Mouse (Mus musculus) kidney, postnatal 10 days (tissue): ENCODE measurements at regions not wholly inside any gene's neighbourhood (a gene's known extent, or its start where the extent isn't known, plus 50 kb on each side); places are given as distances from the start of the nearest gene placed in this dataset.
A peak's percentile ranks its signal among the peaks of the same experiment; 100 is the strongest.

Source experiments
- DNase-seq: peaks from one replicate; pipeline ENCODE4 v3.0.0; 2021; ENCODE audit warnings: mixed read lengths

DNA sequence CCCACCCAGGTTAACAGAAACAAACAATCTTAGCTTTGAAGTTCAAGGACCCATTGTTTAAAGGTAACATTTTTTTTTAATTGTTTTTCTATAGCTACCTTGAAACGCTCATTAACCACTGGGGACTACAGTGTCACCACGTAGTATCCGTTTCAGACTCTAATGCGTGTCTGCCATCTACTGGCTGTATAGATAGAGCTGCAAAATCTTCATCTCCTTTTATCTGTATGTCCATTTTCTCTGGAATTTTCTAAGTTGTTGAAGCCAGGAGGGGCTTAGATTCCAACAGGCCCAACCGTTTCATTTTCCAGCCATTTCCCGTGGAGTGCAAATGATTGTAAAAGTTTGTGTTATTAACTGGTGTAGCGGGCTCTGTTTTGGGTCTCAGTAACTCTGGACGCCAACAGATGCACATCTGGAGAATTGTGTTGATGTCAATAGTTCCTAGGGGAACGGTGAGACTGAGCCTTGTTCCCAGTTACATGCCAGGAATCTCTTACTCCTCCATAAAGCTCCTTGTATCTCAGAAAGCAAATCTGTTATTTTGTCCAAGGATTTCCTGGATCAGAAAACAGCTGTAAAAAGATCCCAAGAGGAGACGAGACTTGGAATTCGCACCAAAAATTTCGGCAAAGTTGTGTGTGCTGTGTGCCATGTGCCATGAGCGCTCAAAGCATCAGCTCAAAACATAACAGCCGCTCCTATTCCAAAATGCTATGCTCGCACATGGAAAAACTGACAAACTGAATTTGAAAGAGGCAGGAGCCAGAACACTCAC is 158.8 kb upstream of the Phyhipl start:
- DNase-seq, result peak; percentile 54

DNA sequence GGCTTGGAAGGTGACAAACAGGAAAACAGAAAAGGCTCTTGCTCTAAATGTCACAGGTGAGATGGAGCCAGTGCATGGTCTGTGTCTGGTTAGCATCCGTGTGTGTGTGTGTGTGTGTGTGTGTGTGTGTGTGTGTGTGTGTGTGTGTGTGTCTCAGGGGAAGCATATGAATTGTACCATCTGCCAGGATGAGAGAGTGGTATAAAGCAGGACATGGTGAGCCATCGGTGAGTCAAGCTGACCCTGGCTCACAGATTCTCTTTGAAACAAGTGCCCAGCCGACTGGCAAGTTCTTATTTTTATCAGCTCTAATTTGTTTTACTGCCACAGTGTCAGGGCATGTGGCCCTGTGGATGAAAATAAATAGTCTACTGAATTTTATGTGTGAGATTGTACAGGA is 153.6 kb upstream of the Phyhipl start:
- DNase-seq, result no peak

DNA sequence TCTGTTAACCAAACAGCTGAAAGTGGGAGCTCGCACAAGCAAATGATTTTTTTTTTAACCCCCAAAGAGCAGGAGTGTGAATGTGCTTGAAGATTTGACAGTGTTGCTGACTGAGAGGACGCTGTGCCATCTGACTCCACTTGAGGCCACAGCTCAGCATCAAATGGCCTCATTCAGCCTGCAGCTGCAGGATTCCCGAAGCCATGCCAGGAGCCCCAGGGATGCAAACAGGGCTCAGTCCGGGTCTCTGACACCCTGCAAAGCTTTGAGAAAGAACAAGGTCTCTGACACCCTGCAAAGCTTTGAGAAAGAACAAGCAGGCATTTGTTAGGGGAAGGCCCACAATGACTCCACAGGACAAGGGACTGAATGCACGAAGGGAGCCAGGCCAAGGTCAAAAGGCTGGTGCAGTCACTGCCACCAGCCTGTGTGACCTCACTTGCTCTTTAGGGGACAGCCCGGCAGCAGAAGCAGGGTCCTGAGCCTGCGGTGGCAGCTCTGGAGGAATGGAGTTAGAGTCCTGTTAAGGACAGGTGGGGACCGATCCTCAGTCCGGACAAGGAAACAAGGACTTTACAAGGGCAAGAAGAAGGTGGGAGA is 151.1 kb upstream of the Phyhipl start:
- DNase-seq, result no peak

DNA sequence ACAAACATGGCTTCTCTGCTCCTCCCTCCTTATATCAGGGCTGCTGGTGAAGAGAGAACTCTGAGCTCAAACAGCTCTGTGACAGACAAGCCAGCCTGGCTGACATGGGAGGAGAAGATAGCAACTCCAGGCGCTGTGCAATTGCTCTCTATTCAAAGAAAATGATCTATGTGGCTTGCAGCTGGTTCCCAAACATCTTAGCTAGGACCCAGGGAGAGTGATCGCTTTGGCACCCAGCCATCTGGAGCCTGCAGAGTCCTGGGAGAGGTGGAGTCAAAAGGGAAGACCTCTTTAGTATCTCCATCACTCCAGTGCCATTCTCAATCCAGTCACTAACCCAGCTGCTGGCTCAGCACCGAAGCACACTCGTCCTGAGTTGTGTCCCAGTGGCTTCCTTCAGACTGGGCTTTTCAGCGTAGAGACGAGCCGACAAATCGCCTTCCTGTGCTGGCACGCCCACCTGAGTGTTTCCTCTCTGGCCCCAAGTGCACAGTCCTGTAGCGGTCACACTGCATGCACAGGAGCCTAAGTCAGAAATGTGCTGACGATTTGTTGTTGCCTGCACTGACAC is 145.1 kb upstream of the Phyhipl start:
- DNase-seq, result peak; percentile 51

DNA sequence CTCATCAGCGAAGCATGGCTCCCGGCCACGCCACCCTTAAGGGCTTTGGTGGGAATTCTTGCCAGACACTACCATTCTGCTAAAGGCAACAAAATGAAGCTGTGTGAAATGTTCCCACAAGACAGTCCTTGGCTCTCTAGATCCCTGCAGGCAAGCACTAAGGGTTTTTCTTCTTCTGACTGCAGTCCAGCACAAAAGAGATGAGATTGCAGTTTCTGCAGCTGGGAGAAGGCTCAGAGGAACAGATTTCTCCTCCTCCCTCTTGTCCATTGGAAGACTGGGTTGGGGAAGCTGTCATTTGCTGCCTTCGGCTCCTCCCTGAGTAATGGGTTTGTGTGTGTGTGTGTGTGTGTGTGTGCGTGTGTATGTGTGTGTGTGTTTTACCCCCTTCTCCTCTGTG is 144.1 kb upstream of the Phyhipl start:
- no peak for DNase-seq

DNA sequence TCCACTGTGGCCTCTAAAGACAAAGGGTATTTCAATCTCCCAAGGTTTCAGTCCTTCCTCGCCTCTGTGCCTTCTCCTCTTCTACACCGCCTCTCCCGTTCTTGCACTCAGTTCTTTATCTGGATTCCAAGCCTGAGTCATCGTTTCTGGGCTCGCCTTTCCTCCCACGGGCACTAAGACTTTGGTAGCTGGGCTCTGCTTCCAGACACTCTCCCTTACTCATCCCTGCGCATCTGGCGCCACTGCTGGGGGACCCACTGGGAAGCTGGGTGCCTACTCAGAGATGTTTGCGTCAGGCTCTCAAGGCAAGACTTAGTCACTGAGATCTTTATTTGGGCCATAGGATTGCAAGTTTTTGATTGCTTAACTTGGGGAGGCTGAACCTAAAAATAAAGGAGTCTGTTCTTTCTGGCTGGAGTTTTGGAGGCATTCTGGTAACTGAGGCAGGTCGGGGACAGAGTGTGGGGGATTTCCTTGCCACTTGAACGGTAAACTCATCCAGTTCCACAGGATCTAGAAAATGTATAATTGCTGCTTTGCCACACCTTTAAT is 143.5 kb upstream of the Phyhipl start:
- DNase-seq, result no peak

DNA sequence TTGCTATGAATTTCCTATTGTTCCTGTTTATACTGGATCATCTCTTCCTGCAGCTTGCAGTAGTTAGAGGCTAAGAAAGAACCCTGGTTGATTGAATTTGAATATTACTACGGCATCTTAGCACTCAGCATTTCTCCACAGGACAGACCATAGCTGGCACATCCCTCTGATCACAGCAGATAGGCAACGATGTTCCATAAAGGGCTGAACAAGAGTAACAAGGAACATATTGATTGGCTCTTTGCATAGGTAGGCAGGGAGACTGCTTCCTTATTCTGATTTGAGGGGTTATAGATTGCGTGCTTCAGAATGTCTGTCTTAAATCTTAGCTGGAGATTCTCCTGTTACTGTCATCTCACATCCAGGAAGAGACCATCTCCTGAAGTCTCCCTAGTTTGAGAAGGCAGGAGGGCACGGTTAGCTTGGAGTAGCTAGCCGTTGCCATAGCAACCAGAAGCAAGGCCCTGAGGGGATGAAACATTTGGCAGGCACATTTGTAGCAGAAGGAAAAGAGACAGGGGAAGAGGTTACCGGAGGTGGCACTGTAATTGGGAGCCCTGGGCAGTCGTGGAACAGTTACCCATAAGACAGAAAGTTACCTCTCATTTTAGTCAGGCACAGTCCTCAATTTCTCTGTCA is 133.2 kb upstream of the Phyhipl start:
- DNase-seq, result no peak

DNA sequence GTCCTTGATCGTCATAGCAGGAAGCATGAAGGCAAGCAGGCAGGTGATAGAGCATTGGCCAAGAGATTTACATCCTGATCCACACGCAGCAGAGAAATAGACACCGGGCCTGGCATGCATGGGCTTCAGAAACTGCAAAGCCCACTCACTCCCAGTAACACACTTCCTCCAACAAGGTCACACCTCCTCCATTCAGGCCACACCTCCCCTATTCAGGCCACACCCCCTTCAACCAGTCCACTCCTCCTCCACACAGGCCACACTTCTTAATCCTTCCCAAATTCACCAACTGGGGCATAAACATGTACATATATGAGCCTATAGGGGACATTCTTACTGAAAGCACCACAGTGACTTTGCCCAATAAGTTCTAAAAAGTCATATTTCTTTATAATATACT is 125.3 kb upstream of the Phyhipl start:
- DNase-seq, result no peak

DNA sequence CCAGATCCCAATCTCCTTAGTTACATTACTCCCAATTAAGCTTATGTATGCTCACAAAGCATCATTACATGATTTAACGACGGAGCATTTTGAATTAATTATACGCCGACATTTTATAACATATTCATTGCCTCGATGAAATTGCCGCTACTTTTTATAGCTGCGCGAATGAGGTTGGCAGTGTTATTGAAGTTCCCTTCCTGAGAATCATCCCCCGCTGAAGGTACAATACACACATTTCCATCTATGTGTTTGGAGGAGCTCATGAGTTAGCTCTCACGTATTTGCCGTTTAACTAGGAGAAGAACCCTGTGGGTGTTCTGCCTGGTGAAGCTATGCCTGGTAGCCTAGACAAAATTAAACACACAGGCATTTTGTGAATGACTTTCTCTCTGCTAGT is 122.8 kb upstream of the Phyhipl start:
- no peak for DNase-seq

DNA sequence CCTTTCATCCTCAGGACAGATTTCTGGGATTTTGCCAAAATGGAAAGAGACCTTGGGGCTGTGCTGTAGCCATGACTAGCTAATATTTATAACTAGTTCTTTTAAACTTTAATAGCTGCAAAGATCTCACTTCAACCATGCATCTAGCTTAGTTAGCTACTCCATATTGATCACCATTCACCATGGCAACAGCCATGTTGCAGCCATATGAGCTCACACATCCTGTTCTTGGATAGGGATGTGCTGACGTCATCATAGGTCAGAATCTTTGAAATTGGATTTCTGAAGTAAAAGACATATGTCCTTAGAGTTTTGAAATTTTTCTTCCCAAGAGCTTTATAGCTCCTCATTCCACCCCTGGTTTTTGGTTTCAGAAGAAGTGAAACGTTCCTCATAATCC is 118.8 kb upstream of the Phyhipl start:
- no peak for DNase-seq

DNA sequence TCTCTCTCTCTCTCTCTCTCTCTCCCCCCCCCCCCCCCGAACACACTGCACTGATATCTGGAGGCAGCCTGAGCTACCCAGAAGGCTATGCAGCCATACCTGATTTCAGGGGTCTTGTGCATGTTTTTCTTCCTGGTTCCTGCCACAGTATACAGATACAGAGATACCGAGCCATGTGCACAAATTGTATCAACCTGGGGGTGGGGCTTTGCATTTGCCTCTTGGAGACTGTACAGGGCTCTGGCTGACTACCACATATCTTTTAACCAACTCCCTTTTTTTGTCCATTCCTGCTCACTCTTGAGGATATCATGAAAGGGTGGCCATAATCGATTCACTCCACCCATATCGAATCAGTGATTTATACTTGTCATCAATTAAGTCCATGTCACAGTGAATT is 118.4 kb upstream of the Phyhipl start:
- no peak for DNase-seq

DNA sequence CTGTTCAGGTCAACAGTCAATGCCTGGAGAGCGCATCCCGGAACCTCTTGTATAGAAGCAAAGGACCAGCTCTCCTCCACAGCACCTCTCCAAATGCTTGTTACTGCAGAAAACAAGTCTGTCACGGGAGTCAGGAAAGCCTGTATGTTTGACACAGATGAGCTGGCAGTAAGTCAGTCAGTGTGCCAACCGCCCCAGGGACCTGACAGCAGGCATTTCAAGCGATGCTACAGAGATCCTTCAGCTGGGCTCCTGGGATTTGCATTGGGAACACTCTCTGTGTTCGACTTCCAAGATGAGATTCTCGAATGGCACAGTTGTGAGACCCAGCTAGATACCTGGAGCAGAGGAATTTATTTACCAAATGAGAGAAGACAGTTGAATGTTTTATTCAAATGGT is 111.7 kb upstream of the Phyhipl start:
- no peak for DNase-seq

DNA sequence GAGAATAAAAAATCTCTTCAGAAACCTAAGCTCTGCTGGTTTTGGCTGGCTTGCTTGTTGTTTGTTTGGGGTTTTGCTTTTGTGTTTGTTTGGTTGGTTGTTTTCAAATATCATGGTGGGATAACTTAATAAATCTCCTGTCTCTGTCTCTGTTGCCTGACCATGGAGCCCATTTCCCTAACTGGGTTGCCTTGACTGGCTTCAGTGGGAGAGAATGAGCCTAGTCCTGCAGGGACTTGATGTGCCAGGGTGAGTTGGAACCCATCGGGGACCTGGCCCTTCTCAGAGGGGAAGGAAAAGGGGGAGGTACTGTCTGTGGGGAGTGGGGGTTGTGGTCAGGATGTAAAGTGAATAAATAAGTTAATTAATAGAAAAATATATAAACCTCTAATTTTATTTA is 111.1 kb upstream of the Phyhipl start:
- DNase-seq, result no peak

DNA sequence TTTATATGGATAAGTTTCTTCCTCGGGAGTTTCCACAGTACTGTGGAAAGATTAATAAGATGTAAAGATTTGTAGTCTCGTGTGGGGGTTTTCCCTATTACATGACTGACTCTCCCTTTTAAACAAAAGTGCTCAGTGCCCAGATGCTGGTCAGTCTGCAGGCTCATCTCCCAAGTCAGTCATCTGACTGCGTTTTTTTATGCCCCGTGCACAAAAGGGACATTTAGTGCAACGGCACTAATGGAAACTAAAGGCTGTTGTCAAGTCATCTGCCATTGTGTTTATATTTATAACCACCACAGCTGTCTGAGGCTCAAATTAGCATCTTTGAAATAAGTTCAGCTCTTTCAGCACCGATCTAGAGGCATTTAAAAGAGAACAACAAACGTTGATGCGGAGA is 110.7 kb upstream of the Phyhipl start:
- no peak for DNase-seq

DNA sequence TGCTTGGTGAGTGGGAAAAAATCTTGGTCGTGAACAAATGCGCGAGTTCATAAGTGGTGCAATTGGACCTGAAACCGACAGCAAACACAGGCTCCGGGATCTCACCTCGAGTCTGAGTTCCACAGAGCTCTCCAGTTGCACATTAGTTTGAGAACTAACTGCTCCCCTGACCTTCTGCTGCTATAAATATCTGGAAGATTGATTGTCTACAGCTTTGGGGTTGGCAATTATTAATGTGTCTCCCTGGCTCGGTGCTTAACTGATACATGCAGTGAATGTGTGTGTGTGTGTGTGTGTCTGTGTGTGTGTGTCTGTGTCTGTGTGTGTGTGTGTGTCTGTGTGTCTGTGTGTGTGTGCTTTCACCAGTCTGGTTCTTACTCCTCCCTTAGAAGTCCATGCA is 107.4 kb upstream of the Phyhipl start:
- no peak for DNase-seq

DNA sequence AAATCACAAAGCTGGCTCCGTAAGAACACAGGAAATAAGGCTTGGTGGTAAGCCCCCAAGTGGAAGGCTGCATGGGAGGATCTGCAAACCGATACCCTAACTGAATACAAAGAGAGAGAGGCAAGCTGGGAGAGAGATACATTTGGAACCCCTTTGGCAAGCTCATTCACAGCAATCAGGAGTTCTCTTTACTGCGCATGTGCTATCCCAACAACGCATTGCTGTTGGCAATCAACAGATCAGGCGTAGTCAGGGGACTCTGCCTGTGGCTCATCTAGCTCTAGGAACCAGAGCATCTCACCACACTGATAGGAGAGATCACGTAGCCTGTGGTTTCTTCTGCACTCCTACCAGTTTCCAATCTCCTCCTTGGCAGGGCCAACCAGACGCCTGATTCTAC is 103.9 kb upstream of the Phyhipl start:
- no peak for DNase-seq

DNA sequence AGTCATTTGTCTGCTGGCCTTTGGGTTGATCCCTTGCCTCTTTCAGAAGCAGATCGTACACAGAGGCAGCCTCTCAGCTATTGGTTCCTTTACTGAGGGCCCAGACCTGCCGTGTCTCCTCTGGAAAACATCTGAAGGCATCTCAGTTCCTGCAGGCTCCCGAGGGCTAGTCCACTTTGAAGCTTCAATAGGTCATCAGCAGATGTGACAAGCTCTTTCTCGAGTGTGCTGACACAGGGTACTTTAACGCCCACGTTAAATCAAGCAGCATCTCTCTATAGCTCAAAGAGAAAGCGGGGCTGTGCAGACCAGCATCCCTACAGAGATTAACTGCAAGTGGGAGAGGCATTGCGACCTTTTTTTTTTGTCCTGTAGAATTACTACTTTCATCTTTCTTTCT is 96.0 kb upstream of the Phyhipl start:
- no peak for DNase-seq

DNA sequence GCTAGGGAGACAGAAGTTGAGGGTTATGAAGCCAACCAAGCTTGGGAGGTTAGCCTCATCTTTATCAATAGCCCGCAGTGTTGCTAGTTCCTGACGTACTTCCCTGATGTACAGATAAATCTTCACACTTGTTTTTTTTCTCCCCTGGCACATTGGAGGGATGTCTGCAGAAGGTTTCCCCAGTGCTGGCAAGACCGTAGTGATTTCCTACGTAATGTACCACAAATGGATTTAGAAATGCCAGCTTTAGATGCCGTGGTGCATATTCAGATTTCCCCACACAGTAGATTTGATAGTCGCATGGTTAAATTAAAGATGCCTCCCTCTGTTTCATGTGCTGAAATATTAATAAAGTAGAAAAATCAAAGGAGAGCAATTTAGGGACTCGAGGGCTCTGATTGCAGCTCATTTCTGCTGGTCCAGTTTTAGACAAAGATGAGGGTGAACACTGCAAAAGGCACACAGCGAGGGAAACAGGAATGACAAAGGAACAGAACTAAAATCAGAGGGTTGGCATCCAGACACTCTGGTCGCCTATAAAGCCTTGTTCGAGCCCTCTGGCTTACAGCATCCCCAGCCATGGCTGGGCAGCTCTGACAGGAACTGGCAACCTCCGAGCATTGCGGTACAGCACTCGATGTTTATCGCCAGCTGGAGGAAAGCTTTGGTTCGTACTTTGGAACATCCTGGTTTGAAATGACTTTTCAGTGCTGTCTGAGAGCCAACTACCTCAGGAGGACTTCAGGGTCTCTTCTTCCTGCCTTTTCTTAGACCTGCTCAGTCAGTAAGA is 94.8 kb upstream of the Phyhipl start:
- DNase-seq, result no peak

DNA sequence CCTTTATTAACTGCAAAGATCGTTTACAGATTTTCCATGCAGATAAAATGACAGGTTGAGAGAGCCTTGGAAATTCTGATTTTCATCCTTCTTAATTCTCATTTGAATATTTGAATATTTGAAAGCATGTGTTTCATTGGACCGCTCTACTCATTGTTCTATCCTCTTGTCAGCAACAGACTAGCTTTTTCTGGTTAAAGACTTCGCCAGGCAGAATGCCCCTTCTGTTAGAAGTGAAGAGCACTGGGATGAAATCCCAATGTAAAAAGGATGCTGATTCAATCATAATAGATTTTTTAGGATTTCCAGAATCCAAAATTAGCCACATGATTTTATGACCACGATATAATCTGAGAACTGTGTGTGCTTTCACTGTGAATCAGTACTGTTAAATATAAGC is 90.8 kb upstream of the Phyhipl start:
- no peak for DNase-seq

DNA sequence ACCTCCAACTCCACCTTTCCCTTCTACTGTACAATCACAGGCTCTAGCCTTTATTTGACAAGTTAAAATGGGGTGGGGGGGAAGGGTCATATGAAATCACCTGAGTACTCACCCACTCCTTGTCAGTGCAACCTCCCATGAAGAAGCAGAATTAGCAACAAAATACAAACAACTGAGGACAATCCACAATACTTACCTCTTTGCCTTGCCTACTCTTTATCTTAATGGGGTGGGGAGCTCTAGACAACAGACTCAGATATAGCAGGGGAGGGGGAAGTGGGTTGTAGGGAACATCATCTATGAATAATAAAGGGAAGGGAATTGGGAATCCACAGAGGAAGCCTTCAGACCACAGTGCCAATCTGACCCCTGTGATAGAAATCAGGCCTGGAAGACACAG is 86.1 kb upstream of the Phyhipl start:
- DNase-seq, result no peak

DNA sequence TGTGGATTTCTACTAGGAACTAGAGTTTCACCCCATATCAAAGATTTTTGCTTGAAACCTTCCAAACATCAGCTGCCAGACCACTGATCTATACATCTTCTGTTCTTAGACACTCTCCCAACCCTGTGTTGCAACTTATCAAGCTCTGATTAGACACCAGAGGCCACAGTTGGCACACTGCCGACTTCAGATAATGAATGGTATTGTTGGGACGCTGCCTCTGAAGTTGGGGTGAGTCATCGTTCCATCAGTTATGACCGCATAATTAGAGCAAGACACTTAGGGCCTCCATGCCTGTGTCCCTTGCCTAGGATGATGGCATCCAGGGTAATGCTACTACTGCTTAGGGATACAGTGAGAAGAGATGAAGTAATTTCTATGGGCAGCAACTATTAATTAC is 84.3 kb upstream of the Phyhipl start:
- DNase-seq, result no peak

DNA sequence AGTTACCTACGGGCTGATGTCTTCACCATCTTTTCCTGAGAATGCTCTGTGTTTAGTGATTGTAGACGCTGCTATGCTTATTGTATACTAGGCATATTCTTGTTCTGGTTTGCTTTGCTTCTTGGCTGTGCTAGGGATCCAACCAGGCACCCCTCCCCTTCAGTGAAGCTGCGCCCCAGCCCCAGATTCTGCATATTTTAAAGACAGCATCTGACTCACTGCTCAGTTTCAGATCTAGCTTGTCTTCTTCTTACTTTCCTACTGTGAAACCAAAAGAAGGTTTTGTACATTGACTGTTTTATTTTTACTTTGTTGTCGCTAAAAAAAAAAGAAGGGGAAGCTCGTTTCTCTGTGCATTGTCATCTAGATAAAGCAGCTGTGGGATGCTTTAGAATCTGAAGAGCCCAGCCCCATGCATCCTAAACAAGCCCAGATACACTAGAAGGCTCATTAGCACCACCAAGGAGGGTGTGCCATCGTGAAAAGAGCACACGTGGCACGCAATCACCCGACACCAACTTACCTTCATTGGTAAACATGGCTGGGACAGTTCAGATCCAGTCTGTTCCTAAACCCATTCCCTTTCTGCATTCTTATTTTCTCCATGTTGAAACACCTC is 83.7 kb upstream of the Phyhipl start:
- no peak for DNase-seq

DNA sequence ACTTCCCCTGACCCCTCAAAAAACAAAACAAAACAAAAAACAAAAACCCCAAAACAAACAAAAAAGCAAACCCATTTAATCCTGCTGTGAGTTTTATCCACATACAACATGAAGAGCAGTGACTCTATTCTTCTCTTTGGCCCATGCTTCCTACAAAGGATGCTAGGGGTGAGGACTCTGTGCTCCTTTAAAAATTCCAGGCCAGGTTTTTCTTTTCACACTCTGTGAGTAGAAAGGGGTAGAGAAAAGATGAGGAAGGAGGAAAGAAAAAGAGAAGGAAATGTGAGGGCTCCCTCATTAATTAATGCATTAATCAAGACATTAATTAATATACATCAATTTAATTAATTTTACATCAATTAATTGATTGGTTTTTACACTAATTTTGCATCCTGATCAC is 82.9 kb upstream of the Phyhipl start:
- DNase-seq, result no peak
